Mouse (Mus musculus): ENCODE data around the gene Olfr625-ps1.

DNA sequence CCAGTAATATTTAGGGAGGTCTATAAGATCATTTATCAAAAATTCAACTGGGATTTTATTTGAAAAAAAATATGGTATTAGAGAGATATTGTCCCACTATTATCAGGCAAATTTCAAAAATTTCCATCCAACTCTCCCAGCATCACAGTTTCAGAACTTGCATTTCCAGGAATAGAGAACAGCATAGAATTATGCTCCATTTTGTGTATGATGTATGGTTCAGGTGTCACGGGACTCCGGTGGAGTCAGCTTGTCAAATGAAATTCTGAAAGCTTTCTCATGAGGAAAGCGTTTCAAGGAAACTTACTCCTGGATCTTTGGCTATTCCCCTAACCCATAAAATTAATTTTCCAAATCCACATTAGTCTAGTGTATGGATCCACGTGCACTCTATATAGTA, 38.5 kb upstream of the Olfr625-ps1 start:
- TF ChIP-seq CTCF (IDR thresholded peaks at IDR 0.05; ENCODE audit: extremely low read depth, insufficient read depth, low read length) (no peak), POLR2A (IDR thresholded peaks at IDR 0.05; ENCODE audit: extremely low read depth, insufficient read depth, low read length) (no peak)

Data from cortical plate, adult 2 months (tissue).